Mouse (Mus musculus): ENCODE results near the gene Adra1d.

DNA sequence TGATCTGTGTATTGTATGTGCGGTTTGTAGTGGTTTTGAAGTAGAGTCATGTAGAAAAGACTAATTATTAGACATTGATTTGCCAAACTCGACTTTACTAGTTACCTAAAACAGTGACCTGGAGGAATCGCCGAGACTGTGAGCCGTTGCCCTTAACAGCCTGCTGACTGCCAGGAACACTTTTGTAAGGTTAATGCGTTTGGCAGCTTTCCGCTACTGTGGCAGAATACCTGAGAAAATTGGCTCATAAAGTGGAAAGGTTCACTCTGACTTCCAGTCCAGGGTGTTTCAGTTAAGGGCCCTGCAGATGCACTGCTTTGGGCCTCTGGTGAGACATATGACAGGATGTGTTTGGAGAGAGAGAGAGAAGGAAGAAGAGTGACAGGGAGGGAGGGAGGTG, 30.8 kb downstream of the Adra1d start:
- TF ChIP-seq CTCF (conservative IDR thresholded peaks at IDR 0.05 in 1 of 2, IDR thresholded peaks at IDR 0.05 in 1 of 2; ENCODE audit: low read depth in 2 of 2, low read length in 2 of 2) (no peak), ZC3H11A (IDR thresholded peaks at IDR 0.05; ENCODE audit: low read depth, low read length) (no peak), GABPA (IDR thresholded peaks at IDR 0.05; ENCODE audit: insufficient replicate concordance, low read depth, low read length) (no peak), TCF12 (IDR thresholded peaks at IDR 0.05; ENCODE audit: low read depth, low read length) (no peak), POLR2A (IDR thresholded peaks at IDR 0.05; ENCODE audit: low read depth, low read length) (no peak), USF2 (conservative IDR thresholded peaks at IDR 0.05; ENCODE audit: low read depth, low read length) (no peak), MYC (IDR thresholded peaks at IDR 0.05; ENCODE audit: low read depth, low read length) (no peak), BHLHE40 (IDR thresholded peaks at IDR 0.05; ENCODE audit: low read depth, low read length) (no peak)
